Mouse (Mus musculus) kidney, postnatal 36 days (tissue): ENCODE data around the gene Gtf3c4.
A peak's percentile ranks its signal among the peaks of the same experiment; 100 is the strongest.

Experiments used
- DNase-seq, 2 experiments: peaks; one replicate each; pipeline ENCODE4 v3.0.0; 2021 to 2022; ENCODE audit warnings: mixed read lengths in 2 of 2

The Gtf3c4 gene

DNA sequence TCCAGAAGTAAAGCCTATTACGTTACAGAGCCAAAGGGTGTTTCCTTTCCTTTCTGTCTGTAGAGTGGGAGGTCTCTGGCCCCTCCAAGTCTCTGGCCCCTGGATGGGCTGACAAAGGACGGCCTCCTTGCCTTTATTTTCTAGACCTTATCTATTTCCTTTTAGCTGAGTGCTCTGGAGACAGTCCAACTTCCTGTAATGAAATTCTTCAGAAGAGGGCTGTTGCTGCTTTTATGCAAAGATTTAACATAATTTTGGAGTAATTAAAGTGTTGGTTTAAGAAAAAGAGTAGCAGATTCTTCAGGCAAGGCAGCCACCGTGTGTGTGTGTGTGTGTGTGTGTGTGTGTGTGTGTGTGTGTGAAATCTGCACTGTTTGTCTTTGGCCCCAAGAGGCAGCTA, 41.8 kb downstream of the Gtf3c4 start:
- DNase-seq = peak in 1 of 2 experiments; percentile 5

DNA sequence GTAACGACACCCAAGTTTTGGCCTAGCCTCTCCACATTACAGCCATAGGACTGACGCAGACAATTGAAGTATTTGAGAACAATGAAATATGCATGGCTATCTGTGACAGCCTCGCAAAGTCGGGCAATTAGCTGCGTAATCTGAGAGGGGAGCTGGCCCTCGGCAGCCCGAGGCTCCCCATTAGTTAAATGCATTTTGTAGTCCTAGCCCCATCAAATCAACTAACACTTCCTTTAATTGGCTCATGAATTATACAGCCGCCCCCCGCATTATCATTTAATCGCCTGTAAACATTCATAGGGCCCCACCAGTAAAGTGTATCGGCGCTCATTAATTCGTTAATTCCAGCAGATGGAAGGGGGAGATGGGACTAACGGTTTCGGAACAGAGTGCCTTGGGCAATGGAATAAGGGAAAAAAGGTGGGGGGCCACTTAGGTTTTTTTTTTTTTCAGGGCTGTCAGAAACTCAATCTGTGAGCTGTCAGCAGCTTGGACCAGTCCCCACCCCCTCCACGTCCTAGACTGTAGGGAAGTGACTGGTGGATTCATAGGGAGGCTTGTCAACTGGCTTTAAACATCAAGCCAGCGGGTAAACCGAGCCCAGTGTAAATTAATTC, 42.6 kb downstream of the Gtf3c4 start:
- DNase-seq = no peak

DNA sequence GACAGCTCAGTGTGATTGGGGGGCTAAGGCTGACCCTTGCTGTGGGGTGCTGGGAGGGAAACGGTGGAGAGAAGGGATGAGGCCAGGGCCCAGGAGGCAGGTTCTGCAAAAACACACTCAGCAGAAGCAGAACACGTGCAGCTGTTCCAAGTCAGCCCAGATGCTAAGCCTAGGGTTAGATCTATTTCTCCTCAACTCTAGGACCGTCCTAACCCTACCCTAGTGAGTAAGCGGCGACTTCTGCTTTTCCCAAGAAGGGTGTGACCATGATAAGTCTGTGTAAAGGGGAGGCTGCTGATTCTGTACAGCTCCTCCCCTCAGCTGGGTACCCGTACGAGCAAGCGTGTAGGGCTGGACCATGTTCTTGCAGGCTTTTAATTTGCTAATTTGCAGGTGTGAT, 43.9 kb downstream of the Gtf3c4 start:
- DNase-seq = no peak

DNA sequence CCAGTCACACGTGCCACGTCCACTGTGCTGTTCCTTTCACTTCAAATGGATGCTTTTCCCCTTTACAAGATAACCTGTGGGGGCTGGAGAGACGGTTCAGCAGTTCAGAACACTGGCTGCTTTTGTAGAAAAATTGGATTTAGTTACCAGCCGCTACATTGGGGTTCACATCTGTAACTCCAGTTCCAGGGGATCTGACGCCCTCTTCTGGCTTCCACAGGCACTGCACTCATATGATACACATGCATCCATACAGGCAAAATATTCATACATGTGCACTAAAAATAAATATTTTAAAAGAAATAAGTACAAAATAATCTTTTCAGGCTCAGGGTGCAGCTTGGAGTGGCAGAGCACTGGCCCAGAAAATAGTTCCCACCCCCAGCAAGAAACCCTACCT, 45.5 kb downstream of the Gtf3c4 start:
- DNase-seq = no peak

DNA sequence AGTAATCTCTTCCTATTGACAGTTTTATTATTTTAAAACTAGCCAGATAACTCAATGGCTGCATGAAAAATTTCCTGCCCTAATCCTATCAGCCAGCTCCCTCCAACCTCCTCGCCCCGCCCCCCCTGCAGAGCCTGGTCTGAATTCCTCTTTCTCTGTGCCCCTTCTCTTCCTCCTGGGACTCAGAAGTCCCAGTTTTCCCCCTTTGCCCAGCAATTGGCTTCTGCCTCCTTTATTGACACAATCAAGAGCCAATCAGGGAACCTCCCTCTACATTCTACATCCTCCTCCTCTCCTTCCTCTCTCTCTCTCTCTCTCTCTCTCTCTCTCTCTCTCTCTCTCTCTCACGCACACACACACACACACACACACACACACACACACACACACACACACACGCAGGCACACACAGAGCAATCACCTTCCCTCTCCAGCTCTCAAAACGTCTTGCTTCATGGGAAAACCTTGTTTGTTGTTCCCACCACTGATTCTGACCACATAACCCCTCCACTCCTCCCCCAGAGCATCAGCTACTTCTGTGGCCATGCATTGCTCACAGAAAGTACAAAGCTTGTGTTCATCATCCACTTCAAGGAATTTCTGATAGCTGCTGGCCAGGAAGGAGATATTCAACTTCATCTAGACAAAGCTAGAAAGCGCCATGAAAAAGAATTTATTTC, 47.1 kb downstream of the Gtf3c4 start:
- peak; percentile 26 to 34 for DNase-seq

DNA sequence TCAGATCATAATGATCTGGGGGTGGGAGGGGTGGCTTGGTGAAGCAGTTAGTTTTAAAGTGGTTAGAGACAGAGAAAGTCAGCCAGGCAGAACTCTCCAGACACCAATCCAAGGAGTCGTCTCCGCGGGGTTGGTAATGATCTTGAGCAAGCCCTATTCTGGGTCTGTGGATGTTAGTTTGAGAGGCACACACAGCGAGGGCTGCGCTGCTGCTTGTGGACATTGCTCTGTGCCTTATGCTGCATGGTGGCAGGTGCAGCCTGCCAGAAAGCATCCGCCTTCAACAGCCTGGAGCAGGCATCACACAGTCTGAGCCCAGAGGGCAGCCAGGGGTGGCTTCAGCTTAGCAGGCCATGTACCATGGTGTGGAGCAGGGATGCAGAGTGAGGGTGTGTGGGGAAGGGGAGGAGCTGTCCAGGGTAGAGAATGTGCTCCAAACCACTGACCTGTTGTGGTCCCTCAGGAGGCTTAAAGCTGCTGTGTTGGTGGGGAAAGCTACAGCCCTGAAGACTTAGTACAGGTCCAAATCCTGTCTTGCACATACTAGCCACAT, 53.0 kb downstream of the Gtf3c4 start:
- no peak for DNase-seq

DNA sequence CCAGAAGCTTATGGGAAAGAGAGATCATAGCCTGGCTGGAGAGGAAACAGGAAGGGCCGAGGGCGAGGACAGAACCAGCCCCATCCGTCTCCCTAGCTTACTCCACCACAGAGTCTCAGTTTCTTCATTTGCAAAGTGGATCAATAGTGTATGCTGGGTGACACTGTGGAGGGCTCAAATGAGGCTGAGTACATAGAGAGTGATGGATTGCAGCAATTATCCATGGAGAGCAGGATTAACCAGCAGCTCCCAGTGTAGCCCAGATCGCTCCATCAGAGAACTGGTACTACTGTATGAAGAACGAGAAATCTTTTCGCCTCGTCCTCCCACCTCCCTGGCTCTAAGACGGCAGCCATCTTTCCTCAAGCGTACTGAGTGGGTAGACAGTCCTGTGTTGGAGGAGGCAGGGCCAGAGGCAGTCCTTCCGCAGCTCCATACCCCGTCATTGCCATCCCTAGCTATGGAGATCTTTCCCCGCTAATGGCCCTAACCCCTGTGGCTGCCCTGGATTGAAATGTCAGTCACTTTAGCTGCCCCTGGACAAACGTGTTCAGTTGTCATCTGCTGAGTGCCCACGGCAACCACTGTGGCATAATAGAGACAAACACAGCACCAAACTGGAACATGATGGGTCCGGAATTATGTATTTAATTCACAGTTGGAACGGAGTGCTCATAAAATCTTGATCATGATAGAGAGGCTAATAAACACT, 53.6 kb downstream of the Gtf3c4 start:
- no peak for DNase-seq

DNA sequence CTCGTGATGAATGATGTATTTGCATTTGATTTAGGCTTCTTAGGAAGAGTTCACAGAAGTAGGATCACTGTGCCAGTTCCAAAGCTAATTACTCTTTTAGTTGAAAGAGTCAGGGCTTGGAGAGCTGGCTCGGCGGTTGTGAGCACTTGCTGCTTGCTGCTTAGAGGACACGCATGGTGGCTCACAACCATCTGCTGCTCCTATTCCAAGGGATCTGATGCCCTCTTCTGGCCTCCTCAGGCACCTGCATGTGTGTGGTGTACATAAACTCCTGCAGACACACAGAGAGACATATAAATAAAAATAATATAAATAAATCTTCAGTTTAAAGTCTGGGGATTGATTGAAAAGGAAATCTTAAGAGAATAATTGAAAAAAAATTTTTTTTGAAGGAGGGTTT, 58.9 kb downstream of the Gtf3c4 start:
- no peak for DNase-seq

DNA sequence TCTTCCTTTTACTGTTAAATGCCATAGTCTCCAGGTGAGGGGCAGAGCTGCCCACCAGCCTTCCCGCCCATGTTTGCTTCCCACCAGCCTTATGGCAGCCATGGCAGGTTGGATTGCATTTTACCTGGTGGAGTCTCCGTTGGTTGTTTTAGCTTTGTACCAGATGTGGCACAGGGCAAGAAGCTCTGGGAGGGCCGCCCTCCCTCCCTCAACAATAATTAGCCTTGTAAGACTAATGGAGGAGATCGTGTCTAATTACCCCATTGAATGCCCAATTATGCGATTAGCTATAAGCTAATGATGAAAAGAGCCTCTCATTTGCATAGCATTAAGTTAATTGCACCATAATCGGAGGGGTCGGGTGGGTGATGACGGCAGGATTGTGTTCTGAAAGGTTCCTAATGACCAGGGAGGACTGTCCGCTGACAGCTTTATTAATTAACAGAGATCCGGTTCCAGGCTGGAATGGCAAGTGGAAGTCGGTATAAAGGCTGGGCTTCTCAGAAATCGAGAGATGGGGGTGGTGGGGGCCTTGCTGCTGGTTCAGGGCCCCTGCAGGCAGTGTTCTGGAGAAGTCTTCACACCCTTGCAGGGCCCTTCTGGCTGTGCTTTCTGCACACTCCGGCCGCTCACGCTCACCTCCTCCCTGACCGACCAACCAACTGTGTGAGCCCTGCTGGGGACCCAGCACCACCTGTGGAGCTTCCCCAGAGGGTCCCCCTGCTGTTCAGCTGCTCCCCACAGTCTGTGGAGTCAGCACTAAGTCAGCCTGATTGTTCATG, 60.0 kb downstream of the Gtf3c4 start:
- no peak for DNase-seq

DNA sequence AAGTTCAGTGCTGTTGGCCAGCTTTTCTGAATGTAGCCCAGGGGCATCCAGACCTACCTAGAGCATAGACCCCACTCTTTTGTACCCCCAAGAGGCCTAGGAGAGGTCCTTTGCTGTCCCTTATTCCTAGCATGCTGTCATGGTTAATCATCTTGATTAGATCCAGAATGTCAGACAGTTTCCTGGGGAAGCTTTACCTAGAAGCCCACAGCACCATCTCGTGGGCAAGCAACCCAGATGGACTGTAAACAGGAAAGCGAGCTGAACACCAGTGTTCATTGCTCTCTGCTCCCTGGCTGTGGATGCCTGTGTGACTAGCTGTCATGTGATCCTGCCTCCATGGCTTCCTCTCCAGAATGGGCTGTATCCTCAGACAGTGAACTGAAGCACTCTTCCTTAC, 63.4 kb downstream of the Gtf3c4 start:
- DNase-seq = no peak

DNA sequence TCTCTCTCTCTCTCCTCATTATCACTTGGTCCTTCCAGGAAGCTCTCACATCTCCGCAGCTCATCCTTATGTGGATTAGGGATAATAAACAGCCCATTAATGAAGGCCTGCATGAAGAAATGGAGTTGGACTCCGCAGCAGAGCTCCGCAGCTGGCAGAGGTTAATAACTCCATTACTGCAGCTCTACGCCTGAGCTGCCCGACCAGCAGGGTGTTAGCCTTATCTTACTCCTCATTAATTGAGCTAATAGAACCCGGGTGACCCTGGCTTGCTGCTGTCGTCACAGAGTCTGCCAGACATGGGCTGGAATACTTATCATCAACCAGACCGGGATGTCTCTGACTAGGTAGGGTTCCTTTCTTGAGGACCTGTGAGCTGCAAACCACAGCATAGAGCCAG, 66.1 kb downstream of the Gtf3c4 start:
- DNase-seq = no peak
